Mouse (Mus musculus) cerebellum, adult 2 months (tissue): Measurements from ENCODE around the gene Hnrnpa1. TPM values are rescaled to one million over a fixed set of nuclear protein-coding genes. Genes with fewer than 3 reads are reported as not detected.

Source experiments
- DNase-seq, 2 experiments: peaks; one replicate each; pipeline ENCODE4 v3.0.0; 2021
- H3K27ac ChIP-seq: fragments of 200-500 bp; 2 replicates; pipeline ENCODE4 v1.5.1; 2012; ENCODE audit warnings: low read length, control low read depth, inconsistent platforms; ENCODE audit not compliant: insufficient read depth
- H3K27me3 ChIP-seq: fragments of 200-500 bp; 2 replicates; pipeline ENCODE4 v1.6.1; 2012; ENCODE audit warnings: inconsistent platforms, mild to moderate bottlenecking, low read length, moderate library complexity; ENCODE audit not compliant: control insufficient read depth, insufficient read depth
- H3K4me1 ChIP-seq: fragments of 200-500 bp; 2 replicates; pipeline ENCODE4 v1.6.1; 2011; ENCODE audit warnings: low read length; ENCODE audit not compliant: control insufficient read depth, insufficient read depth
- H3K4me3 ChIP-seq: fragments of 200-500 bp; replicated peaks from 2 replicates; pipeline ENCODE3; 2011; ENCODE audit warnings: mild to moderate bottlenecking, low read depth, low read length, control low read depth; ENCODE audit not compliant: insufficient read depth
- CTCF ChIP-seq: fragments of 200-500 bp; IDR thresholded peaks from 2 replicates; pipeline ENCODE4 v1.5.1; 2011; ENCODE audit warnings: low read depth, mild to moderate bottlenecking, control low read depth, low read length, moderate library complexity, borderline replicate concordance; ENCODE audit not compliant: insufficient read depth
- POLR2A ChIP-seq: fragments of 200-500 bp; IDR thresholded peaks from 2 replicates; pipeline ENCODE4 v1.6.1; 2011; ENCODE audit warnings: low read length, control low read depth, borderline replicate concordance; ENCODE audit not compliant: insufficient read depth
- WGBS: fragments of 180-500 bp; shearing (Covaris S2); methylation state at CpG from one replicate; pipeline ENCODE4 v1.1.7; 2018; 5-methylcytosine and 5-hydroxymethylcytosine counted together
- polyA plus RNA-seq: library from polyadenylated mRNA; depleted of rRNA; stranded (reverse); fragments of >200 nt; gene quantifications from 2 replicates; pipeline ENCODE4 v1.2.3, GENCODE M21; 2012

Hnrnpa1 gene
- polyA plus RNA-seq, 1 experiment, result 318 TPM

GRCm38 (mm10) chr15:103214149-103214548, 26.1 kb upstream of the Hnrnpa1 start:
- no peak for TF ChIP-seq POLR2A
- DNase-seq, result peak in 1 of 2 experiments; percentile 24
- WGBS, result 43% methylated on average over 2 of the region's 2 CpGs
- Histone ChIP-seq H3K27ac (no peak overlapping the region), H3K4me1 (peaks cover 5% of the 10 kb centered on the region; the same call in 1 of the 2 replicates), H3K27me3 (no peaks in the 10 kb centered on the region), H3K4me3 (no peak overlapping the region)

- no peaks in the 10 kb centered on the region for H3K27me3 ChIP-seq
- H3K4me1 ChIP-seq, result peaks cover 5% of the 10 kb centered on the region; the same call in 1 of the 2 replicates
- H3K4me3 ChIP-seq, result peak overlapping the region; percentile 46
- TF ChIP-seq CTCF, result no peak
- TF ChIP-seq POLR2A, result no peak
- peak; percentile 42 to 46 for DNase-seq
- 8% methylated on average over 15 of the region's 15 CpGs for WGBS
- H3K27ac ChIP-seq, result no peak overlapping the region; the same call in 1 of the 2 replicates
Measured at GRCm38 (mm10) chr15:103214971-103215907, 25.0 kb upstream of the Hnrnpa1 start.

- H3K4me1 ChIP-seq, result peaks cover 5% of the 10 kb centered on the region; the same call in 1 of the 2 replicates
- no peak overlapping the region for H3K27ac ChIP-seq
- 70% methylated on average over 2 of the region's 2 CpGs for WGBS
- TF ChIP-seq POLR2A (no peak), CTCF (no peak)
- DNase-seq, result no peak
- no peaks in the 10 kb centered on the region for H3K27me3 ChIP-seq
- H3K4me3 ChIP-seq, result no peak overlapping the region
Measured at GRCm38 (mm10) chr15:103216052-103216451, 24.2 kb upstream of the Hnrnpa1 start.

GRCm38 (mm10) chr15:103220785-103221184, 19.4 kb upstream of the Hnrnpa1 start:
- Histone ChIP-seq H3K27ac (no peak overlapping the region), H3K4me3 (no peak overlapping the region), H3K27me3 (no peaks in the 10 kb centered on the region), H3K4me1 (no peaks in the 10 kb centered on the region)
- TF ChIP-seq POLR2A, result no peak
- TF ChIP-seq CTCF, result no peak
- 32% methylated on average over 3 of the region's 3 CpGs for WGBS
- DNase-seq, result no peak

GRCm38 (mm10) chr15:103221386-103221785, 18.8 kb upstream of the Hnrnpa1 start:
- DNase-seq, result no peak
- WGBS, result 74% methylated on average over 1 of the region's 1 CpGs
- Histone ChIP-seq H3K4me3 (no peak overlapping the region), H3K27me3 (no peaks in the 10 kb centered on the region), H3K27ac (no peak overlapping the region), H3K4me1 (no peaks in the 10 kb centered on the region)
- TF ChIP-seq POLR2A (no peak), CTCF (no peak)

- no peaks in the 10 kb centered on the region for H3K4me1 ChIP-seq
- TF ChIP-seq CTCF (no peak), POLR2A (no peak)
- H3K27ac ChIP-seq, result no peak overlapping the region
- 91% methylated on average over 2 of the region's 2 CpGs for WGBS
- H3K4me3 ChIP-seq, result no peak overlapping the region
- H3K27me3 ChIP-seq, result no peaks in the 10 kb centered on the region
- DNase-seq, result no peak
Measured at GRCm38 (mm10) chr15:103224161-103224560, 16.1 kb upstream of the Hnrnpa1 start.

GRCm38 (mm10) chr15:103227022-103227421, 13.2 kb upstream of the Hnrnpa1 start:
- Histone ChIP-seq H3K4me3 (no peak overlapping the region), H3K27ac (no peak overlapping the region), H3K4me1 (no peaks in the 10 kb centered on the region), H3K27me3 (no peaks in the 10 kb centered on the region)
- no peak for DNase-seq
- no peak for TF ChIP-seq CTCF
- no peak for TF ChIP-seq POLR2A
- 43% methylated on average over 3 of the region's 3 CpGs for WGBS

GRCm38 (mm10) chr15:103227572-103227971, 12.7 kb upstream of the Hnrnpa1 start:
- Histone ChIP-seq H3K27ac (no peak overlapping the region), H3K27me3 (no peaks in the 10 kb centered on the region), H3K4me3 (no peak overlapping the region), H3K4me1 (no peaks in the 10 kb centered on the region)
- no peak for TF ChIP-seq CTCF
- no peak for TF ChIP-seq POLR2A
- 53% methylated on average over 2 of the region's 2 CpGs for WGBS
- no peak for DNase-seq

GRCm38 (mm10) chr15:103228904-103229303, 11.3 kb upstream of the Hnrnpa1 start:
- 77% methylated on average over 2 of the region's 2 CpGs for WGBS
- Histone ChIP-seq H3K4me3 (no peak overlapping the region), H3K27me3 (no peaks in the 10 kb centered on the region), H3K27ac (no peak overlapping the region), H3K4me1 (no peaks in the 10 kb centered on the region)
- TF ChIP-seq CTCF (no peak), POLR2A (no peak)
- no peak for DNase-seq
